Mouse (Mus musculus): ENCODE measurements around the gene Eif2s3x.
"Not testable (repeated sequence)": the region's sequence is repeated elsewhere in the genome, so short reads cannot be mapped to it uniquely, and the experiment has no call there.

Eif2s3x gene

DNA sequence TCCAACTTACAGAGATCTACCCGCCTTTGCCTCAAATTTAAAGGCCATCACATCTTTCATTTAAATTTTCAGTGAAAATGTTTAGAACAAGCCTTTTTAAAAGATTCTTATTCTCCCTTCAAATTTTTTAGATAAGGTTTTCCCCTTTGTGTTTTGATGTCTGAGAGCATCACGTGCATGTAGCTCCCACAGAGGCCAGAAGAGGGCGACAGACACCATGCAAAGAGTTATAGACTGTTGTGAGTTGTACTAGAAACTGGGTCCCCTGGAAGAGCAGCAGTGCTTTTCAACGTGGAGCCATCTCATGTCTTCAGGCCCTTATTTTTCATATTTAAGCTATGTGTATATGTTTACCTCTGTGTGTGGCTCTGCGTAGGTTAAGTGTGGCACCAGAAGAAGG, 14.9 kb downstream of the Eif2s3x start:
- peak; percentile 56 for TF ChIP-seq CTCF (conservative IDR thresholded peaks at IDR 0.05; ENCODE audit: low read length)
- TF ChIP-seq NANOG (IDR thresholded peaks at IDR 0.05; ENCODE audit: borderline replicate concordance, low read length) = no peak
- no peak for TF ChIP-seq POU5F1 (IDR thresholded peaks at IDR 0.05; ENCODE audit: borderline replicate concordance, low read length)
- peaks cover 90% of the 10 kb centered on the region for H3K36me3 ChIP-seq (ENCODE audit: insufficient read depth, low read length)
- no peaks in the 10 kb centered on the region for H3K4me1 ChIP-seq (replicated peaks; ENCODE audit: low read depth, low read length)
- no peaks in the 10 kb centered on the region for H3K9me3 ChIP-seq (ENCODE audit: low read length)
- no peak overlapping the region for H3K4me3 ChIP-seq (replicated peaks; ENCODE audit: low read length)
- H3K27me3 ChIP-seq (ENCODE audit: insufficient read depth, low read length) = no peaks in the 10 kb centered on the region

DNA sequence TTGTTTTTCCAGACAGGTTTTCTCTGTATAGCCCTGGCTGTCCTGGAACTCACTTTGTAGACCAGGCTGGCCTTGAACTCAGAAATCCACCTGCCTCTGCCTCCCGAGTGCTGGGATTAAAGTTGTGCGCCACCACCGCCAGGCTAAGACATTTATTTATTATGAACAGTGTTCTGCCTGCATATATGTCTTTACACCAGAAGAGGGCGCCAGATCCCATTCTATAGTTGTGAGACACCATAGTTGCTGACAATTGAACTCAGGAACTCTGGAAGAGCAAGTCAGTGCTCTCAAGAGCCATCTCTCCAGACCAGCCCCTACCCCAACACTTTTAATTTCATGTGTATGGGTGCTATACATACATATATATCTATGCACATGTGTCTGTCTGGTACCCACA, 18.8 kb downstream of the Eif2s3x start:
- TF ChIP-seq CTCF (conservative IDR thresholded peaks at IDR 0.05; ENCODE audit: low read length) = peak; percentile 47
- H3K4me1 ChIP-seq (replicated peaks; ENCODE audit: low read depth, low read length); H3K9me3 ChIP-seq (ENCODE audit: low read length); H3K4me3 ChIP-seq (replicated peaks; ENCODE audit: low read length); H3K27me3 ChIP-seq (ENCODE audit: insufficient read depth, low read length): not testable (repeated sequence)
- peaks cover 73% of the 10 kb centered on the region for H3K36me3 ChIP-seq (ENCODE audit: insufficient read depth, low read length)

GRCm38 (mm10) chrX:94185156-94185555, 27.5 kb downstream of the Eif2s3x start:
- Histone ChIP-seq H3K36me3 (ENCODE audit: insufficient read depth, low read length) (no peaks in the 10 kb centered on the region), H3K4me3 (replicated peaks; ENCODE audit: low read length) (no peak overlapping the region), H3K4me1 (replicated peaks; ENCODE audit: low read depth, low read length) (peaks cover 14% of the 10 kb centered on the region), H3K9me3 (ENCODE audit: low read length) (no peaks in the 10 kb centered on the region), H3K27me3 (ENCODE audit: insufficient read depth, low read length) (no peaks in the 10 kb centered on the region)
- TF ChIP-seq CTCF (conservative IDR thresholded peaks at IDR 0.05; ENCODE audit: low read length) = peak; percentile 26
- TF ChIP-seq POU5F1 (IDR thresholded peaks at IDR 0.05; ENCODE audit: borderline replicate concordance, low read length) = no peak
- no peak for TF ChIP-seq NANOG (IDR thresholded peaks at IDR 0.05; ENCODE audit: borderline replicate concordance, low read length)

DNA sequence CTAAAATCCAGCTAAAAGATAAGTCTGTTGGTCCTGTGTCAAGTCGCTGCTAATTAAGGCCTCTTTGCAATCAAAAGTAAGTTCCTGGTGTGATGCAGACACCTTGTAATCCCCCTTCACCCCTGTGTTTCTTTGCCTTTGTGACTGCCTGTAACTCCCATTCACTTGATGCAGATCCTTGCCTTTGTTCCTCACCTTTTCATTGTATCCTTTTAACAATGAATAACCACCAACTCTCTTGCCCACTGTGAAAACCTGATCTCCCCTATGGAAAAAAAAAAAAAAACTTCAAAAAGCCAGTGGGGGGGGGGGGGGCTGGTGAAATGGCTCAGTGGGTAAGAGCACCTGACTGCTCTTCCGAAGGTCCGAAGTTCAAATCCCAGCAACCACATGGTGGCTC, 28.8 kb downstream of the Eif2s3x start:
- Histone ChIP-seq H3K4me3 (replicated peaks; ENCODE audit: low read length) (no peak overlapping the region), H3K4me1 (replicated peaks; ENCODE audit: low read depth, low read length) (peaks cover 14% of the 10 kb centered on the region), H3K36me3 (ENCODE audit: insufficient read depth, low read length) (no peaks in the 10 kb centered on the region), H3K27me3 (ENCODE audit: insufficient read depth, low read length) (no peaks in the 10 kb centered on the region), H3K9me3 (ENCODE audit: low read length) (no peaks in the 10 kb centered on the region)
- no peak for TF ChIP-seq POU5F1 (IDR thresholded peaks at IDR 0.05; ENCODE audit: borderline replicate concordance, low read length)
- peak; percentile 52; the same call in 1 of the 2 replicates for TF ChIP-seq NANOG (IDR thresholded peaks at IDR 0.05; ENCODE audit: borderline replicate concordance, low read length)

DNA sequence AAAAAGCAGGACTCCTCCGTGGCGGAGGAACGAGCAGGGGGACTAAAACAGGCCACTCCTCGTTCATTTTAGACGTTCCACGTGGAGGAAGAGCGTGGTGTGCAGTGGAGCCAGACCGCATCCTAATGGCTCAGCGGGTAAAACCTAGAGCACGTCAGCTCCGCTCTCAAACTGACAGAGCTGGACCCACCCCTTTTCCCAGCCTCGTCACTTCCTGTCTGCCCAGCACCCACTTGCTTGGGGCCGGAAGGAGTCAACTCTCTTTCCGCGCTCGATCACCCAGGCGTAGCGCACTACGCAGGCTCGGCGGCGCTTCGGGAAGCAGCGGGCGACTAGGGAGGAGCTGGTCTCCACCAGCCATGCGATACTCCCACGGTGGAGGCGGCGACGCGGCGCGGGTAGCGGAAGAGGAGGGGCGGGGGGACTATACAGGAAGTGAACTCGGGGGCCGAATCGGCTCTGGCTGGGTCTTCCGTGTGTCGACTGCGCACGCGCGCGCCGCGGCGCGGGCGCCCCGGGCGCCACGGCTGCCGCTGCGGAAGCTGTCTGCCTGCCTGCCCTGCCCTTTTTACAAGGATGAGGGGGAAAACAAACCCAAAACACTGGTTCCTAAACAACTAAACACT, 34.8 kb downstream of the Eif2s3x start:
- Histone ChIP-seq H3K36me3 (ENCODE audit: insufficient read depth, low read length) (no peaks in the 10 kb centered on the region), H3K27me3 (ENCODE audit: insufficient read depth, low read length) (no peaks in the 10 kb centered on the region), H3K4me3 (replicated peaks; ENCODE audit: low read length) (peak overlapping the region; percentile 83), H3K9me3 (ENCODE audit: low read length) (no peaks in the 10 kb centered on the region), H3K4me1 (replicated peaks; ENCODE audit: low read depth, low read length) (peaks cover 8% of the 10 kb centered on the region)
- TF ChIP-seq NANOG (IDR thresholded peaks at IDR 0.05; ENCODE audit: borderline replicate concordance, low read length) (no peak), POU5F1 (IDR thresholded peaks at IDR 0.05; ENCODE audit: borderline replicate concordance, low read length) (no peak), CTCF (conservative IDR thresholded peaks at IDR 0.05; ENCODE audit: low read length) (no peak)

GRCm38 (mm10) chrX:94169348-94169747, 43.3 kb downstream of the Eif2s3x start:
- no peaks in the 10 kb centered on the region for H3K9me3 ChIP-seq (ENCODE audit: low read length)
- H3K4me1 ChIP-seq (replicated peaks; ENCODE audit: low read depth, low read length) = no peaks in the 10 kb centered on the region
- TF ChIP-seq POU5F1 (IDR thresholded peaks at IDR 0.05; ENCODE audit: borderline replicate concordance, low read length) (no peak), NANOG (IDR thresholded peaks at IDR 0.05; ENCODE audit: borderline replicate concordance, low read length) (no peak), CTCF (conservative IDR thresholded peaks at IDR 0.05; ENCODE audit: low read length) (no peak)
- H3K27me3 ChIP-seq (ENCODE audit: insufficient read depth, low read length) = no peaks in the 10 kb centered on the region
- no peak overlapping the region for H3K4me3 ChIP-seq (replicated peaks; ENCODE audit: low read length)
- H3K36me3 ChIP-seq (ENCODE audit: insufficient read depth, low read length) = no peaks in the 10 kb centered on the region

- Histone ChIP-seq H3K36me3 (ENCODE audit: insufficient read depth, low read length) (no peaks in the 10 kb centered on the region), H3K4me3 (replicated peaks; ENCODE audit: low read length) (no peak overlapping the region), H3K27me3 (ENCODE audit: insufficient read depth, low read length) (no peaks in the 10 kb centered on the region; the same call in 1 of the 2 replicates), H3K4me1 (replicated peaks; ENCODE audit: low read depth, low read length) (peaks cover 13% of the 10 kb centered on the region), H3K9me3 (ENCODE audit: low read length) (no peaks in the 10 kb centered on the region)
- TF ChIP-seq NANOG (IDR thresholded peaks at IDR 0.05; ENCODE audit: borderline replicate concordance, low read length) = no peak
- TF ChIP-seq CTCF (conservative IDR thresholded peaks at IDR 0.05; ENCODE audit: low read length) = no peak
- no peak for TF ChIP-seq POU5F1 (IDR thresholded peaks at IDR 0.05; ENCODE audit: borderline replicate concordance, low read length)
Measured at GRCm38 (mm10) chrX:94152251-94152830, 60.3 kb downstream of the Eif2s3x start.

GRCm38 (mm10) chrX:94150471-94150870, 62.2 kb downstream of the Eif2s3x start:
- TF ChIP-seq NANOG (IDR thresholded peaks at IDR 0.05; ENCODE audit: borderline replicate concordance, low read length) (no peak), POU5F1 (IDR thresholded peaks at IDR 0.05; ENCODE audit: borderline replicate concordance, low read length) (no peak), CTCF (conservative IDR thresholded peaks at IDR 0.05; ENCODE audit: low read length) (no peak)
- H3K4me1 ChIP-seq (replicated peaks; ENCODE audit: low read depth, low read length) = peaks cover 13% of the 10 kb centered on the region
- peak overlapping the region; percentile 45 for H3K4me3 ChIP-seq (replicated peaks; ENCODE audit: low read length)
- no peaks in the 10 kb centered on the region for H3K36me3 ChIP-seq (ENCODE audit: insufficient read depth, low read length)
- no peaks in the 10 kb centered on the region for H3K9me3 ChIP-seq (ENCODE audit: low read length)
- no peaks in the 10 kb centered on the region; the same call in 1 of the 2 replicates for H3K27me3 ChIP-seq (ENCODE audit: insufficient read depth, low read length)
